Mouse (Mus musculus) brain, adult 2 months (tissue): Measurements from ENCODE around the gene Prss8.
"Not testable (repeated sequence)": the region's sequence is repeated elsewhere in the genome, so short reads cannot be mapped to it uniquely, and the experiment has no call there.

Experiments
- DNase-seq: peaks from one replicate; pipeline ENCODE4 v3.0.0; 2011; ENCODE audit warnings: low read depth, low spot score

Prss8 gene

GRCm38 (mm10) chr7:127929923-127930322 lies at the start of gene Prss8:
Gene Prss8 (minus strand): TSS chr7:127930104.
- no peak for DNase-seq

GRCm38 (mm10) chr7:127978856-127979255 lies 49.0 kb upstream of the Prss8 start:
- DNase-seq: no peak

GRCm38 (mm10) chr7:127974413-127974930 lies 44.6 kb upstream of the Prss8 start:
- DNase-seq: no peak

DNA sequence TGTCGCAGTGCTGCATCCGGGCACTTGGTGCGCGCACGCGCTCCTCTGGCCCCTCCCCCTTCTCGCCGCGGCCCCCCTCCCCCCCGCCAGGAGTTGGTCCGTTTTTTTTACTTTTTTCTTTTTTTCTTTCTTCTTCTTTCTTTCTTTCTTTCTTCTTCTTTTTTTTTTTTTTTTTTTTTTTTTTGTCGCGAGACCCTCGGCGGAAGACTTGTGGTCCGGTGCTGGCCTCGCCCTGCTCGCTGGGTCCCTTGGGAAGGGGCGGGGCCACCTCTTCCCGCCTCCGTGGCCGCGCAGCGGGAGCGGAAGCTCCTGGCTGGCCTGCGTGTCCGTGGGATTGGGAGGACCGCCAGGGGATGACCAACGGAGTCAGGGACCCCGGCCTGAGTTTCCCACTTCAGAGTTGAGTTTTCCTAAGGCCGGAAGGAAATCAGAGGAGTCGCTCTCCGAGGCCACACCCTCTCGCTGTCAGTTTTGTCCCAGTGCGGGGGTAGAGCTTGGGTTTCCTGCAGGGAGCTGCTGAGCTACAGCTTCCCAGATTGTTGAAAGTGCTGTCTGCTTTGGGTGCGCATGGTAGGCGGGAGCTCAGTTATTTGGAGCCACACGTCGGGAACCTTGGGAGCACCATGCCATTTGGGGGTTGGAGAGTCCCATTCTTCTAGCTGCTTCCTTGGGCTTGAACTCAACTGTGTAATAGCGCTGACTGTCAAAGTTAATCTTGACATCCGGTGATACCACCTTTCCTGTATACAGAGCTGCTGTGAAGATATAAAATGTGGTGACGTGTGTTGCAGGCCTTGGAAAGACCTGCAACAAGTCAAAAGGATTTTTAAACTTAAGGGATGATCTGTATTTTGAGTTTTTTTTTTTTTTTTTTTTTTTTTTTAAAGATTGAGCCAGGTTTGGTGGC lies 38.3 kb upstream of the Prss8 start:
- peak; percentile 84 for DNase-seq

DNA sequence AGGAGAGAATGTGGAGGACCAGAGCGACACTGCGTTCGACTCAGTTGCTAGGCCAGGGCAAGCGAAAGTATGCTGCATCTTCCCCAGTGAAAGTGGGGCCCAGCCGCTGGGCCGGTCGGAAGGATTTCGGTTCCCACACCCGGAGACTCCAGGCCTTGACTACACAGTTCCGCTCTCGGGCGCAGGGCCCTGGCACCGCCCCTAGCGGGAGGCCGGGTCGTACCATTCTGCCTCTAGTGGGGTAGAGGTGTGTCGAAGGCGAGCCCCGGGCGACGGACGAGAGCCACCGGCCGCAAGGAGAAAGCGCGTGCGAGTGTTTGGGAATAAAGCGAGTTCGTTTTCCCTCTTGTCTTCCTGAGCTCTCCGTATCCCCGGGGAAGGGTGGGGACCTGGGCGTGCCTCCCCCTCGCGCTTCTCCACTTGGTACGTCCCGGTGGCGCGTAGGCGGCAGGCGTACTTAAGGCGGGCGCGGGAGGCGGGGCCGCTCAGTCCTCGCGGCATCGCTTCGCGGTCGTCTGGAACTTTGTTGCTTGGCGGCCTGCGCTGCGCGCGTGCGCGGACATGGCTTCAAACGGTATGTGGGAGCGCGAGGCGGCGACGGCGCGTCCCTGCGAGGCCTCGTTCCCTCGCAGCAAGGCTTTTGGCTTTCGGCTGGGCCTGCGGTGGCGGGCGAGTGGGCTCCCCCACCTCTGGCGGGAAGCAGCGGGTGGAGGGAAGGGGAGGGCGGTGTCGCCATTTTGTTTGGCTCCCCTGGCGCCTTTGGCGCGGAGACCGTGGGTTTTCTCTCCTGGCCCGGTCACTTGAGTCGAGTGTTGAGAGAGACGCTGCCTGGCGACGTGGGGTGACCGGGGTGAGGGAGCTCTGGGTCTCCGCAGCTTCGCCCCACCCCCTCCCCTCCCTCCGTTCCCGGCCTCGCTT lies 37.4 kb upstream of the Prss8 start, which contains the start of gene Fus:
Gene Fus, plus strand, starts transcription at position 454 of the 918 bp plus-strand sequence.
- DNase-seq: peak; percentile 97

- no peak for DNase-seq
Observed at GRCm38 (mm10) chr7:127966371-127966918, 36.5 kb upstream of the Prss8 start.

DNA sequence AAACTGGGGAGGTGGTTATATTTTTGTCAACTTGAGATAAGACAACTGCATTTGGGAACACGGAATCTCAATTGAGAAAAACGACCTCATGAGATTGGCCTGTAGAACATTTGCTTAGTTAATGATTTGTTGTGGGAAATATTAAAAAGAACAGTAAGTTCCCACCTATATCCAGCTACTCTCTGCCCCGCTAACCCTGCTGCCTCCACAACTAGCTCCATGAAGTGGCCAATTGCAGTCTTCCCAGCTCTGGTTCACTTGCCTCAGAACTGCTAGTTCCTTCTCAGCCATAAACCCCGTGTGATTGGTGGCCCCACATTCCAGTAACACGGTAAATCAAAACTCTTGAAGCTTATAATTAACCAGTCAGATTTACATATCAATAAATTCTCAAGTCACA lies 29.5 kb upstream of the Prss8 start:
- no peak for DNase-seq

GRCm38 (mm10) chr7:127952864-127953581 lies 23.1 kb upstream of the Prss8 start:
- no peak for DNase-seq

DNA sequence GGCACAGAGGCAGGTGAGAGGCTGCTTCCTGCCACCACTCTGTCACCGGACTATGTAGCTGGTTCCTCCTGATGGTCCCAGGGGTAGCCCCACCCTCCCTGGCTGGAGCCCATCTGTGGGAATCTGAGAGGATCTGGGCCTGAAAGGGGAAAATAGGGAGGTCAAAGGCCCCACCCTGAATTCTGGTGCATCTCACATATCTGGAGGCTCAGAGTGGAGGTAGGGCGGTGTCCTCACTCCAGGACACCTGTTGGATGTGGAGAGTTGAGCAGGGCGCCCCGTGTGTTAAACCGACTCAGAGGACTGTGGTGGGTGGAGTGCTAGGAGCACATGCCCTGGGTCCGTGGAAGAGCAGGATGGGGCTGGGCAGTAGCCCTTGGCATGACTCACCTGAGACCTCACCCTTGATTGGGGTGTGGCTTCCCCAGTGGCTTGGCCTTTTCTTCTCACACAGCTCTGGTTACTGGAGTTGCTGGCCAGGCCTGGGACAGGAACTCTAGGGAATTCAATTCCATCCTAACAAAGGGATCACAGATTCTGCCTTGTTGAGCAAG lies 16.6 kb upstream of the Prss8 start, which contains the start of gene Prss36:
Gene Prss36, minus strand, starts transcription at position 256 of the 554 bp plus-strand sequence.
- DNase-seq: no peak

DNA sequence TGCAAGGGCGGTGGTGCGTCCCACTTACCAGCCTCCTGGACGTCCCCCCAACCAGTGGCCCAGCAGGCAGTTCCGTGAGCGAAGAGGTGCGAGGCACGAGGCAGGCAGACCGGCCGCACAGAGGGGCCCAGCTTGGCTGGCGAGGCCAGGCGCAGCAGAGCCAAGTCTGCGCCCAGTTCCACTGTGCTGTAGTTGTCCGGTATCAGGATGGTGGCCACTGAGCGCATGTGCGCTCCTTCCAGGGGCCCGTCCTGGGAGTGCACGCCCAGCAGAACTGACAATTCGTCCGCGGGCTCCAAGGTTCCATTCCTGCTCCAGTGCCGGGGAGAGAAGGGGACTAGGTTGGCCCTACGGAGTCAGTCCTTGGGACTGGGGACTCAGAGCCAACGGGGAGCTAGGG lies 14.7 kb upstream of the Prss8 start:
- DNase-seq: no peak

DNA sequence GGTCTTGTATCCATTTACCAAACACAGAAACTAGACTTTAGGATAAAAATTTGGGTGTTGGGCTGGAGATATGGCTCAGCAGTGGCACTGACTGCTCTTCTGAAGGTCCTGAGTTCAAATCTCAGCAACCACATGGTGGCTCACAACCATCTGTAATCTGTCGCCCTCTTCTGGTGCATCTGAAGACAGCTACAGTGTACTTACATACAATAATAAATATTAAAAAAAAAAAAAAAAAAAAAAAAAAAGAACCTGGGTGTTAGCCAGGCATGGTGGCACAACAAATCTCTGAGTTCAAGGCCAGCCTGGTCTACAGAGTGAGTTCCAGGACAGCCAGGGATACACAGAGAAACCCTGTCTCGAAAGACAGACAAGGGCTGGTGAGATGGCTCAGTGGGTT lies 12.2 kb upstream of the Prss8 start:
- not testable (repeated sequence) for DNase-seq

DNA sequence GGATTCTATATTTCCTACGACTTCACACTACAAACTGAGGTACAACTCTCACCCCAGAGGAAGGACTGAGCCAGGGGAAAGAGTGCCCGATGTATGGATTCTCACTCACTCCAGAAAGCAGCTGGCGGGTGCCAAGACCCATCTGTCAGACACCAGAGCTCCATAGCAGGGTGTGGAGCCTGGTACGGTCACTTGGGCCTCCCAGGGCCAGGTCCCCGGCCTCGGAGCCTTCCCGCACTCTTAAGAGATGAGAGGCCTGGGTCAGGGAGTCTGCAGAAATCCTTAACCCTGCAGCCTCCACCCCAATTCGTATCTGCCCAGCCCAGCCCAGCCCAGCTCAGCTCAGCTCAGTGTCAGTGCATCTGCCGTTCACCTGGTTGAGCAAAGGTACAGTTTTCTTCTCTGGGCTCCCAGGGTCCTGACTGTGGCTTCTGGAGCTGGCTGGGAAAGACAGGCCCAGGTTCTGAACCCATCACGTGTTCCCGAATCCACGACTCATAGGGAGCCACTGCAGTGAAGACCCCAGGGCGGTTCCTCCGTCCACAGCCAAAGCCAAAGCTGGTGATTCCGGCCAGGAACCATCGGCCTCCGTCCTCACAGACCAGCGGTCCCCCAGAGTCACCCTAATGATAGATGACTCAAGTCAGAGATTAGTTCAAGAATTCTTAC lies 6.4 kb upstream of the Prss8 start:
- DNase-seq: no peak

GRCm38 (mm10) chr7:127935748-127936159 lies 5.8 kb upstream of the Prss8 start:
- DNase-seq: peak; percentile 54

GRCm38 (mm10) chr7:127935028-127935722 lies 5.3 kb upstream of the Prss8 start:
- peak; percentile 98 for DNase-seq

DNA sequence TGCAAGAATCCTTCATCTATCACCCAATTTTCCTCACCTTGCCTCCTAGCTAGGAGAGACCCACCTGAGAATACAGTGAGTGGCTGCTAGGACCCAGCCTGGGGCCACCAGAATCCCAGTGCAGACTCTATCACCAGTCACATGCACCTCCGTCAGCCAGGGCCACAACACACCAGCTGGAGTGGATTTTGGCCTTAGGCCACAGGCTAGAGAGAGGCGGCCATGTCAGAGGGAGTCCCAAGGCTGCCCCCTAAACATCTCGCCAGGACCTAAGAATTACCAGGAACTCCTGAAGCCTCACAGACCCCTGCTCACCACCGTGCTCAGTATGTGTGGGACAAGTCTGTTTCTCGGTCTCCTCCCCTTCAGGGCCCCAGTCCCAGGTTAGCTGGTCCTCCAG lies 4.2 kb upstream of the Prss8 start:
- no peak for DNase-seq

DNA sequence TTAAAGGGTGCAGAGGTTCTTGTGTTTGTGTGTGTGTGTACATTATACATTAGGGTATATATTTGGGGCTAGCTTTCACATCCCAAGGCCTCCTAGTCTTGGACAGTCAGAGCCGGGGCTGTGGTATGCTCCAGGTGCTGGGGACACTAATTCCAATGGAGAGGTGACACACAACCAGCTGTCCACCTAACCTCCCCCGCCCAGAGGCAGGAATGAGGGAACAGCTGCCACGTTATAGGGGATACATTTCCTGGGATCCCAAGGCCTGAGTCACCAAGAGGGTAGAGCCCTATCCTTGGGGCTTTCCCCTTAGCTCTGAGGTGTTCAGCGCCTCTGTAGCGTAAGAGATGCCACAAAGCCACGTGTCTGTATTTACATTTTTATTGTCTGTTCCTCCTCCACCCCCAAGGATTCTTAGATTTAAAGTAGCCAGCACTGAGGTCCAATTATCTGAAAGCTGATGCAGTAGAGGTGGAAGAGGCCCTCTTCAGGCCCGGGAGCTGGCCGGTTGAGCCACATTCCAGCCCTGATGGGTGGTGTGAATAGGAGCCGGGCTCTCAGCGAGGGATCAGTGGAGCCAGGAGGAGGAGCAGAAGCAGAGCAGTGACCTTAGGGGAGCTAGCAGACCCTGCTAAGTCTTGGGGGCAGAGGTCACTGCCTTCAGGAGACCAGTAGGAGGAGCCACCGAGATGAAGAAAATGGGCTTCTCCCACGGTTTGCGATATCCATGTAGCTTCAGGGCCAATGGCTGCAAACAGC lies 2.5 kb upstream of the Prss8 start:
- DNase-seq: no peak

- DNase-seq: no peak
Observed at GRCm38 (mm10) chr7:127931351-127932135, 1.6 kb upstream of the Prss8 start.

GRCm38 (mm10) chr7:127930636-127931035 lies 732 bp upstream of the Prss8 start:
- DNase-seq: no peak
